Mouse (Mus musculus): ENCODE measurements around the gene Snx30.

Gene Snx30

GRCm38 (mm10) chr4:59805181-59805967, at the start of gene Snx30:
Gene Snx30, plus strand, starts transcription at chr4:59805840.
- peaks cover 45% of the 10 kb centered on the region for H3K4me1 ChIP-seq (replicated peaks; ENCODE audit: low read depth, low read length)
- 0 out of 2 replicates have a peak, but pooled peaks cover 5% of the 10 kb centered on the region for H3K27me3 ChIP-seq (ENCODE audit: insufficient read depth, low read length)
- peaks cover 12% of the 10 kb centered on the region; the same call in 1 of the 2 replicates for H3K36me3 ChIP-seq (ENCODE audit: insufficient read depth, low read length)
- TF ChIP-seq NANOG (IDR thresholded peaks at IDR 0.05; ENCODE audit: borderline replicate concordance, low read length) (no peak), POU5F1 (IDR thresholded peaks at IDR 0.05; ENCODE audit: borderline replicate concordance, low read length) (no peak), CTCF (conservative IDR thresholded peaks at IDR 0.05; ENCODE audit: low read length) (no peak)
- H3K4me3 ChIP-seq (replicated peaks; ENCODE audit: low read length): peak within 1 kb of the TSS; percentile 99
- no peaks in the 10 kb centered on the region for H3K9me3 ChIP-seq (ENCODE audit: low read length)

- TF ChIP-seq CTCF (conservative IDR thresholded peaks at IDR 0.05; ENCODE audit: low read length) (no peak), POU5F1 (IDR thresholded peaks at IDR 0.05; ENCODE audit: borderline replicate concordance, low read length) (no peak)
These were observed 49.1 kb upstream of the Snx30 start for GRCm38 (mm10) chr4:59756332-59757082.

DNA sequence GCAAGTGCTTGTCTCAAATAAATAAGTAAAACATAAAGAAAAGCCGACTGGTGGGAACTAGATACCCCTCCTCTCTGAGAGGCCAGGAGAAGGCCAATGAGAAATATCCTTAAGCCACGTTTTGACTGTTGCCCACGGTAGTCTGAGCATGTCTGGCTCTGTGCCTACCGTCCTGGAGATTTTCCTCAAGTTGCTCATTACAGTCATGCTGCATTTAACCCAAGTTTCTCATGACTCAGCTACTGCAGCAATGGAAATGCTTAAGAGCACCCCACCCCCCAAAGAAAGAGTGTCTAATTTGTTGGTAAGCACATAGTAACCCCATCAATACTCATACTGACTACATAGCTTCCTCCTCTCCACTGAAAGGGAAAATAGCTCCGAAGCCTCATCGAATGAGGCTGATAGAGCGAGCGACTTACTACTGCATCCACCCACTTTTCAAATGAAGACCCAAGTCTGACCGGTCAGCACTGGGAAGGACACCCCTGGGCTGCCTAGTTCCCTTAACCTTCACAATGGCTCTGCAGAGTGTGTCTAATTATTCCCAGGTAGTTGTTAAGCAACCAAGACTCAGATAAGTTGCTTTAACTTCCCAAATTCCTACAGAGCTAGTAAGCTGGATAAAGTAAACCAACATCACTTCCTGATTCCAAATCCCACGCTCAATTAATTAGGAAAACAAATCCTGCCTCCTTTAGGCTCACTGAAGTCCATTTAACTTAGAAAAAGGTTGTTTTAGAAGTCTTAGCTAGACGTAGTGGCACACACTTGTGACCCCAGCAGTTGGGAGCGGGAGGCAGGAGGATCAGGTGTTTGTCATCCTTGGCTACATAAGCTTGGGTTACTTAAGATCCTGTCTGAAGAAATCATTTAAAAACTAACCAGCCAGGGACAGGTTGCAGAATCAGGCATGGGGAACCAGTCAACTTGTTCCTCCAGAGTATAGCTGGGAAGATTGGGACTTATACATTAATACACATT, 47.9 kb upstream of the Snx30 start:
- H3K27me3 ChIP-seq (ENCODE audit: insufficient read depth, low read length): no peaks in the 10 kb centered on the region
- no peaks in the 10 kb centered on the region for H3K9me3 ChIP-seq (ENCODE audit: low read length)
- no peak for TF ChIP-seq CTCF (conservative IDR thresholded peaks at IDR 0.05; ENCODE audit: low read length)
- no peak for TF ChIP-seq NANOG (IDR thresholded peaks at IDR 0.05; ENCODE audit: borderline replicate concordance, low read length)
- no peak for TF ChIP-seq POU5F1 (IDR thresholded peaks at IDR 0.05; ENCODE audit: borderline replicate concordance, low read length)
- 0 out of 2 replicates have a peak, but pooled peaks cover 2% of the 10 kb centered on the region for H3K36me3 ChIP-seq (ENCODE audit: insufficient read depth, low read length)
- H3K4me1 ChIP-seq (replicated peaks; ENCODE audit: low read depth, low read length): peaks cover 6% of the 10 kb centered on the region; the same call in 1 of the 2 replicates
- no peak overlapping the region for H3K4me3 ChIP-seq (replicated peaks; ENCODE audit: low read length)

More at GRCm38 (mm10) chr4:59756332-59757082, 49.1 kb upstream of the Snx30 start:
- H3K9me3 ChIP-seq (ENCODE audit: low read length): no peaks in the 10 kb centered on the region
- no peak overlapping the region for H3K4me3 ChIP-seq (replicated peaks; ENCODE audit: low read length)
- H3K4me1 ChIP-seq (replicated peaks; ENCODE audit: low read depth, low read length): peaks cover 6% of the 10 kb centered on the region; the same call in 1 of the 2 replicates
- no peaks in the 10 kb centered on the region for H3K27me3 ChIP-seq (ENCODE audit: insufficient read depth, low read length)
- H3K36me3 ChIP-seq (ENCODE audit: insufficient read depth, low read length): 0 out of 2 replicates have a peak, but pooled peaks cover 8% of the 10 kb centered on the region

DNA sequence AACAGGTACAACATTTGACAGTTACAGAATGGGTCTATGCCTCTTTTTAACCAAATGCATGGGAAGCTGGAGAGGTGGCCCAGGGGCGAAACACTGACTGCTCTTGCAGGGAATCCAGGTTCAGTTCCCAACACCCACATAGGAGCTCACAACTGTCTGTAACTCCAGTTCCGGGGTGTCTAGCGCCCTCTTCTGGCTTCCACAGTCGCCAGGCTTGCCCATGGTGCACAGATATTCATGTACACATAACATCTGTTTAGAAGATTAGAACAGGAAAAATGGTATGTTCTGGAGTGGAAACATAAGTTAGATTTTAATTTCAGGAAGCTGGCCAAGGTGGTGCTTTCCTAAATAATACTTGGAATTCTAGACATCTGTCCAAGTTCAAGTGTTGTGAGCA, 45.6 kb upstream of the Snx30 start:
- H3K36me3 ChIP-seq (ENCODE audit: insufficient read depth, low read length): no peaks in the 10 kb centered on the region
- no peak overlapping the region for H3K4me3 ChIP-seq (replicated peaks; ENCODE audit: low read length)
- TF ChIP-seq NANOG (IDR thresholded peaks at IDR 0.05; ENCODE audit: borderline replicate concordance, low read length): no peak
- no peak for TF ChIP-seq POU5F1 (IDR thresholded peaks at IDR 0.05; ENCODE audit: borderline replicate concordance, low read length)
- peak; percentile 68 for TF ChIP-seq CTCF (conservative IDR thresholded peaks at IDR 0.05; ENCODE audit: low read length)
- H3K4me1 ChIP-seq (replicated peaks; ENCODE audit: low read depth, low read length): peaks cover 10% of the 10 kb centered on the region
- no peaks in the 10 kb centered on the region for H3K9me3 ChIP-seq (ENCODE audit: low read length)
- H3K27me3 ChIP-seq (ENCODE audit: insufficient read depth, low read length): no peaks in the 10 kb centered on the region

GRCm38 (mm10) chr4:59760636-59761364, 44.8 kb upstream of the Snx30 start:
- Histone ChIP-seq H3K36me3 (ENCODE audit: insufficient read depth, low read length) (no peaks in the 10 kb centered on the region), H3K4me3 (replicated peaks; ENCODE audit: low read length) (no peak overlapping the region), H3K4me1 (replicated peaks; ENCODE audit: low read depth, low read length) (peaks cover 18% of the 10 kb centered on the region), H3K9me3 (ENCODE audit: low read length) (no peaks in the 10 kb centered on the region), H3K27me3 (ENCODE audit: insufficient read depth, low read length) (no peaks in the 10 kb centered on the region)
- TF ChIP-seq NANOG (IDR thresholded peaks at IDR 0.05; ENCODE audit: borderline replicate concordance, low read length) (no peak), CTCF (conservative IDR thresholded peaks at IDR 0.05; ENCODE audit: low read length) (peak; percentile 63)

DNA sequence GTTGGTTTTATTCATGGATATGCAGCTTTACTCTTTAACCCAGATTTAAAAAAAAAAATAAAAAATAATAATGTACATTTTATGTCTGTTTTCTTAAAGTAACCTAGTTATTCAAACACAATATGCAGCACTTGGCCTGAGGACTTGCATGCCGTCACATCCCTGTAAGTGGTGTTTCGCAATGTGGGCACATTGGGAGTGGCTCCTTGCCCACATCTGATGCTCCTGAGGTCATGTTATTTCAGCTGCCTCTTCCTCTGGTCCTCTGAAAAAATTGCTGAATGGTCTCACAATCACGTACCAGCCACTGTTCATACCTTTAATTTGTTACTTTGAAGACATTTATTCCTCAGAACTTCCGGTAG, 44.3 kb upstream of the Snx30 start:
- no peak for TF ChIP-seq NANOG (IDR thresholded peaks at IDR 0.05; ENCODE audit: borderline replicate concordance, low read length)
- no peak for TF ChIP-seq POU5F1 (IDR thresholded peaks at IDR 0.05; ENCODE audit: borderline replicate concordance, low read length)
- Histone ChIP-seq H3K4me3 (replicated peaks; ENCODE audit: low read length) (no peak overlapping the region), H3K9me3 (ENCODE audit: low read length) (no peaks in the 10 kb centered on the region)

GRCm38 (mm10) chr4:59764950-59765349, 40.7 kb upstream of the Snx30 start:
- H3K4me1 ChIP-seq (replicated peaks; ENCODE audit: low read depth, low read length): peaks cover 24% of the 10 kb centered on the region
- peak overlapping the region; percentile 41 for H3K4me3 ChIP-seq (replicated peaks; ENCODE audit: low read length)
- TF ChIP-seq NANOG (IDR thresholded peaks at IDR 0.05; ENCODE audit: borderline replicate concordance, low read length): no peak
- no peak for TF ChIP-seq POU5F1 (IDR thresholded peaks at IDR 0.05; ENCODE audit: borderline replicate concordance, low read length)
- no peak for TF ChIP-seq CTCF (conservative IDR thresholded peaks at IDR 0.05; ENCODE audit: low read length)
- H3K36me3 ChIP-seq (ENCODE audit: insufficient read depth, low read length): peaks cover 17% of the 10 kb centered on the region
- no peaks in the 10 kb centered on the region for H3K27me3 ChIP-seq (ENCODE audit: insufficient read depth, low read length)
- H3K9me3 ChIP-seq (ENCODE audit: low read length): no peaks in the 10 kb centered on the region

More for the DNA sequence above, 44.3 kb upstream of the Snx30 start:
- H3K27me3 ChIP-seq (ENCODE audit: insufficient read depth, low read length): no peaks in the 10 kb centered on the region
- H3K4me1 ChIP-seq (replicated peaks; ENCODE audit: low read depth, low read length): peaks cover 20% of the 10 kb centered on the region
- no peaks in the 10 kb centered on the region for H3K36me3 ChIP-seq (ENCODE audit: insufficient read depth, low read length)

Data from E14TG2a.4 (cell line).